Mouse (Mus musculus): ENCODE data around the gene Vmn2r40.
"Not testable (repeated sequence)": the region's sequence is repeated elsewhere in the genome, so short reads cannot be mapped to it uniquely, and the experiment has no call there.

- not testable (repeated sequence) for TF ChIP-seq CTCF (IDR thresholded peaks at IDR 0.05; ENCODE audit: control insufficient read depth, insufficient read depth, low read length); POLR2A (IDR thresholded peaks at IDR 0.05; ENCODE audit: borderline replicate concordance, control insufficient read depth, low read depth, low read length)
Observed at GRCm38 (mm10) chr7:8931335-8931734, at the start of gene Vmn2r40.
